11 mouse cellular contexts compared by ENCODE assay signal in genomic region chr2:34777237-34777868, GRCm38 (mm10). TPM values are rescaled to one million over a fixed set of nuclear protein-coding genes. Genes with fewer than 3 reads are reported as not detected.
DNase-seq lines count a peak whose midpoint lies in the region; ATAC-seq and TF ChIP-seq lines count a peak whose summit lies in the region.
"Had no signal": no experiment of that assay in that cellular context is flagged by ENCODE, and none has a peak within 500 bp of the region (broad histone marks: within the 10 kb centered on the region; RNA-seq: fewer than 3 reads in every experiment).

No protein-coding gene starts in this region.

- no peaks in the 10 kb centered on the region for H3K27me3 ChIP-seq in heart, embryonic 13.5 days (replicated peaks)
- H3K27me3 ChIP-seq in heart, adult 2 months (ENCODE audit: control insufficient read depth, insufficient read depth, low read length): no peaks in the 10 kb centered on the region
- H3K27me3 ChIP-seq in midbrain, embryonic 10.5 days (ENCODE audit: low read depth, poor library complexity, severe bottlenecking): no peaks in the 10 kb centered on the region
- H3K27me3 ChIP-seq in midbrain, embryonic 11.5 days (ENCODE audit: control insufficient read depth, insufficient read depth, low read length): no peaks in the 10 kb centered on the region
- H3K27me3 ChIP-seq in liver, embryonic 14.5 days (ENCODE audit: control insufficient read depth, insufficient read depth, low read length): no peaks in the 10 kb centered on the region
- H3K27me3 ChIP-seq in stomach, postnatal 0 days (ENCODE audit: control insufficient read depth, insufficient read depth, low read length): no peaks in the 10 kb centered on the region
- H3K27me3 ChIP-seq: heart, embryonic 12.5 days had no signal

- peaks cover 50% of the 10 kb centered on the region for H3K4me1 ChIP-seq in heart, embryonic 13.5 days
- peaks cover 12% of the 10 kb centered on the region for H3K4me1 ChIP-seq in heart, adult 2 months (ENCODE audit: control insufficient read depth, insufficient read depth, low read length)
- peaks cover 47% of the 10 kb centered on the region for H3K4me1 ChIP-seq in midbrain, embryonic 10.5 days
- H3K4me1 ChIP-seq in midbrain, embryonic 11.5 days (ENCODE audit: control insufficient read depth, insufficient read depth, low read length): peaks cover 31% of the 10 kb centered on the region
- peaks cover 28 to 30% of the 10 kb centered on the region in 2 experiments for H3K4me1 ChIP-seq in liver, embryonic 14.5 days (replicated peaks; ENCODE audit: control insufficient read depth in 2 of 2, insufficient read depth in 2 of 2, low read length in 1 of 2)
- H3K4me1 ChIP-seq in stomach, postnatal 0 days (replicated peaks; ENCODE audit: control insufficient read depth, insufficient read depth): no peaks in the 10 kb centered on the region; the same call in 1 of the 2 replicates

- DNase-seq in heart, adult 2 months: no peak
- DNase-seq in midbrain, embryonic 10.5 days (ENCODE audit: low spot score): no peak
- no peak for DNase-seq in midbrain, embryonic 11.5 days (ENCODE audit: low spot score, missing footprints)
- DNase-seq in liver, embryonic 14.5 days (ENCODE audit: low read depth in 3 of 3, low spot score in 3 of 3): no peak
- DNase-seq in stomach, postnatal 0 days (ENCODE audit: low spot score): no peak
- no peak for DNase-seq in thymus, postnatal 36 days
- no peak for DNase-seq in cerebellum, adult 8-10 months

- TF ChIP-seq CTCF in heart, adult 2 months (IDR thresholded peaks at IDR 0.05): no peak
- TF ChIP-seq CTCF in liver, embryonic 14.5 days (IDR thresholded peaks at IDR 0.05; ENCODE audit: low read depth): no peak
- no peak for TF ChIP-seq CTCF in stomach, postnatal 0 days (IDR thresholded peaks at IDR 0.05; ENCODE audit: low read depth)

- ATAC-seq in heart, embryonic 13.5 days (ENCODE audit: extremely low read depth, insufficient number of reproducible peaks, low FRiP score, low TSS enrichment): no peak
- no peak for ATAC-seq in midbrain, embryonic 11.5 days (ENCODE audit: low FRiP score)
- no peak for ATAC-seq in liver, embryonic 14.5 days (ENCODE audit: insufficient read depth)
- ATAC-seq in stomach, postnatal 0 days (ENCODE audit: low FRiP score, low TSS enrichment): no peak

- H3K4me3 ChIP-seq in heart, embryonic 13.5 days: peak overlapping the region; percentile 9
- no peak overlapping the region for H3K4me3 ChIP-seq in heart, adult 2 months
- H3K4me3 ChIP-seq in midbrain, embryonic 10.5 days: peak overlapping the region; percentile 35; the same call in 1 of the 2 replicates
- no peak overlapping the region for H3K4me3 ChIP-seq in midbrain, embryonic 11.5 days (ENCODE audit: low read depth, low read length)
- no peak overlapping the region for H3K4me3 ChIP-seq in liver, embryonic 14.5 days (ENCODE audit: insufficient read depth in 1 of 2, low read depth in 2 of 2, low read length in 2 of 2)
- H3K4me3 ChIP-seq in stomach, postnatal 0 days (ENCODE audit: low read depth, low read length): no peak overlapping the region
- H3K4me3 ChIP-seq: heart, embryonic 12.5 days had no signal

- intact Hi-C loops in heart, adult 2 months (cut with DNase I): loop anchor here (2.0 to 10.0 kb wide), 2 partner anchors 51 to 127 kb away; no protein-coding TSS in a partner anchor

- WGBS in heart, embryonic 13.5 days: 61% methylated on average over 1 of the region's 1 CpGs
- 58% methylated on average over 1 of the region's 1 CpGs for WGBS in heart, adult 2 months
- 78% methylated on average over 1 of the region's 1 CpGs for WGBS in midbrain, embryonic 10.5 days
- 70% methylated on average over 1 of the region's 1 CpGs for WGBS in midbrain, embryonic 11.5 days
- 56% methylated on average over 1 of the region's 1 CpGs for WGBS in liver, embryonic 14.5 days (ENCODE audit: insufficient replicate concordance)
- 53% methylated on average over 1 of the region's 1 CpGs for WGBS in stomach, postnatal 0 days

- H3K27ac ChIP-seq in heart, embryonic 13.5 days (replicated peaks): no peak overlapping the region
- H3K27ac ChIP-seq in heart, adult 2 months: no peak overlapping the region
- H3K27ac ChIP-seq in midbrain, embryonic 10.5 days (replicated peaks): no peak overlapping the region
- H3K27ac ChIP-seq in midbrain, embryonic 11.5 days (ENCODE audit: low read depth, low read length): no peak overlapping the region
- no peak overlapping the region; the same call in 1 of the 2 replicates for H3K27ac ChIP-seq in liver, embryonic 14.5 days
- H3K27ac ChIP-seq in stomach, postnatal 0 days (replicated peaks): no peak overlapping the region

- peaks cover 94% of the 10 kb centered on the region for H3K36me3 ChIP-seq in heart, embryonic 13.5 days
- peaks cover 52% of the 10 kb centered on the region for H3K36me3 ChIP-seq in heart, adult 2 months (ENCODE audit: control insufficient read depth, insufficient read depth, low read length)
- H3K36me3 ChIP-seq in midbrain, embryonic 10.5 days: peaks cover 97% of the 10 kb centered on the region
- H3K36me3 ChIP-seq in midbrain, embryonic 11.5 days (ENCODE audit: control insufficient read depth, insufficient read depth, low read length): peaks cover 37% of the 10 kb centered on the region
- peaks cover 82% of the 10 kb centered on the region for H3K36me3 ChIP-seq in liver, embryonic 14.5 days (replicated peaks; ENCODE audit: control insufficient read depth, insufficient read depth, low read depth)
- H3K36me3 ChIP-seq in stomach, postnatal 0 days (ENCODE audit: control insufficient read depth, insufficient read depth, low read length): peaks cover 21% of the 10 kb centered on the region

- no peaks in the 10 kb centered on the region for H3K9me3 ChIP-seq in heart, embryonic 13.5 days
- no peaks in the 10 kb centered on the region for H3K9me3 ChIP-seq in midbrain, embryonic 10.5 days (replicated peaks)
- H3K9me3 ChIP-seq in midbrain, embryonic 11.5 days (ENCODE audit: control insufficient read depth, low read length): no peaks in the 10 kb centered on the region
- no peaks in the 10 kb centered on the region for H3K9me3 ChIP-seq in liver, embryonic 14.5 days (ENCODE audit: control insufficient read depth, low read length)
- no peaks in the 10 kb centered on the region for H3K9me3 ChIP-seq in stomach, postnatal 0 days (ENCODE audit: control insufficient read depth, low read length)
- H3K9me3 ChIP-seq: heart, embryonic 12.5 days had no signal

- TF ChIP-seq POLR2A in heart, adult 2 months (IDR thresholded peaks at IDR 0.05; ENCODE audit: insufficient read depth, low read depth, low read length): no peak

- peak overlapping the region; percentile 82 for H3K4me2 ChIP-seq in heart, embryonic 13.5 days
- no peak overlapping the region for H3K4me2 ChIP-seq in midbrain, embryonic 11.5 days
- peak overlapping the region; percentile 51 for H3K4me2 ChIP-seq in liver, embryonic 14.5 days (ENCODE audit: low read depth)
- H3K4me2 ChIP-seq in stomach, postnatal 0 days (replicated peaks; ENCODE audit: low read depth): peak overlapping the region; percentile 38; the same call in 1 of the 2 replicates

- no peak for TF ChIP-seq EP300 in heart, adult 2 months (IDR thresholded peaks at IDR 0.05; ENCODE audit: insufficient read depth, low read depth, low read length)
- TF ChIP-seq EP300 in liver, embryonic 14.5 days (IDR thresholded peaks at IDR 0.05; ENCODE audit: low read depth): no peak
- no peak for TF ChIP-seq EP300 in stomach, postnatal 0 days (optimal IDR thresholded peaks at IDR 0.05)

- no peak overlapping the region for H3K9ac ChIP-seq in heart, embryonic 13.5 days
- no peak overlapping the region for H3K9ac ChIP-seq in heart, adult 2 months (ENCODE audit: low read depth, low read length)
- H3K9ac ChIP-seq in midbrain, embryonic 11.5 days (ENCODE audit: low read length): no peak overlapping the region
- H3K9ac ChIP-seq in liver, embryonic 14.5 days (replicated peaks): peak overlapping the region; percentile 31; the same call in 1 of the 2 replicates
- H3K9ac ChIP-seq in stomach, postnatal 0 days (ENCODE audit: low read length): no peak overlapping the region
- H3K9ac ChIP-seq: heart, embryonic 12.5 days had no signal

- H3K79me2 ChIP-seq in heart, adult 2 months (replicated peaks; ENCODE audit: control insufficient read depth, insufficient read depth, low read length): peaks cover 5% of the 10 kb centered on the region

RNA-seq across cellular contexts. Expression of gene Hspa5, which starts 5.6 kb away (rescaled TPM):
- polyA plus RNA-seq in heart, embryonic 13.5 days (2015; fragmentation: Nextera tagmentation; extraction: Ambion mirVana): 631 and 745 TPM in 2 replicates
- 100 to 1,000 TPM; 752 to 818 TPM for total RNA-seq in heart, adult 2 months (2021)
- 427 and 503 TPM in 2 replicates for polyA plus RNA-seq in heart, adult 2 months (2012; rRNA removed)
- 811 and 977 TPM in 2 replicates for polyA plus RNA-seq in midbrain, embryonic 10.5 days (2016; fragmentation: Nextera tagmentation; extraction: Ambion mirVana)
- polyA plus RNA-seq in midbrain, embryonic 11.5 days (2014; fragmentation: Nextera tagmentation; extraction: Ambion mirVana): 846 and 849 TPM in 2 replicates
- polyA plus RNA-seq in liver, embryonic 14.5 days (2012; rRNA removed): 74.0 and 253 TPM in 2 replicates
- polyA plus RNA-seq in liver, embryonic 14.5 days (2014; fragmentation: Nextera tagmentation; extraction: Ambion mirVana): 461 and 479 TPM in 2 replicates
- polyA plus RNA-seq in stomach, postnatal 0 days (2015; fragmentation: Nextera tagmentation; extraction: Ambion mirVana): 767 and 830 TPM in 2 replicates

RNA-seq across cellular contexts. Expression of gene Gapvd1, which starts 22.3 kb away (rescaled TPM):
- 55.6 and 59.5 TPM in 2 replicates for polyA plus RNA-seq in heart, embryonic 13.5 days (2015; fragmentation: Nextera tagmentation; extraction: Ambion mirVana)
- 10 to 100 TPM; 35.5 to 36.7 TPM for total RNA-seq in heart, adult 2 months (2021)
- polyA plus RNA-seq in heart, adult 2 months (2012; rRNA removed): 10.2 and 17.7 TPM in 2 replicates
- polyA plus RNA-seq in midbrain, embryonic 10.5 days (2016; fragmentation: Nextera tagmentation; extraction: Ambion mirVana): 87.0 and 96.2 TPM in 2 replicates
- 102 and 104 TPM in 2 replicates for polyA plus RNA-seq in midbrain, embryonic 11.5 days (2014; fragmentation: Nextera tagmentation; extraction: Ambion mirVana)
- polyA plus RNA-seq in liver, embryonic 14.5 days (2012; rRNA removed): 20.1 and 22.9 TPM in 2 replicates
- polyA plus RNA-seq in liver, embryonic 14.5 days (2014; fragmentation: Nextera tagmentation; extraction: Ambion mirVana): 71.8 and 76.6 TPM in 2 replicates
- 40.9 and 41.3 TPM in 2 replicates for polyA plus RNA-seq in stomach, postnatal 0 days (2015; fragmentation: Nextera tagmentation; extraction: Ambion mirVana)

RNA-seq across cellular contexts. Expression of gene Rabepk, which starts 22.4 kb away (rescaled TPM):
- 22.9 and 27.2 TPM in 2 replicates for polyA plus RNA-seq in heart, embryonic 13.5 days (2015; fragmentation: Nextera tagmentation; extraction: Ambion mirVana)
- total RNA-seq in heart, adult 2 months (2021): 10 to 100 TPM; 12.1 to 13.3 TPM
- polyA plus RNA-seq in heart, adult 2 months (2012; rRNA removed): 19.3 and 23.4 TPM in 2 replicates
- 40.3 and 41.6 TPM in 2 replicates for polyA plus RNA-seq in midbrain, embryonic 10.5 days (2016; fragmentation: Nextera tagmentation; extraction: Ambion mirVana)
- 28.8 and 31.3 TPM in 2 replicates for polyA plus RNA-seq in midbrain, embryonic 11.5 days (2014; fragmentation: Nextera tagmentation; extraction: Ambion mirVana)
- polyA plus RNA-seq in liver, embryonic 14.5 days (2012; rRNA removed): 12.3 and 15.3 TPM in 2 replicates
- polyA plus RNA-seq in liver, embryonic 14.5 days (2014; fragmentation: Nextera tagmentation; extraction: Ambion mirVana): 25.5 and 25.6 TPM in 2 replicates
- polyA plus RNA-seq in stomach, postnatal 0 days (2015; fragmentation: Nextera tagmentation; extraction: Ambion mirVana): 23.5 and 24.6 TPM in 2 replicates

RNA-seq across cellular contexts. Expression of gene Fbxw2, which starts 48.8 kb away (rescaled TPM):
- 55.0 and 66.1 TPM in 2 replicates for polyA plus RNA-seq in heart, embryonic 13.5 days (2015; fragmentation: Nextera tagmentation; extraction: Ambion mirVana)
- 10 to 100 TPM; 40.2 to 45.3 TPM for total RNA-seq in heart, adult 2 months (2021)
- polyA plus RNA-seq in heart, adult 2 months (2012; rRNA removed): 29.5 and 49.2 TPM in 2 replicates
- 74.0 and 80.3 TPM in 2 replicates for polyA plus RNA-seq in midbrain, embryonic 10.5 days (2016; fragmentation: Nextera tagmentation; extraction: Ambion mirVana)
- 63.7 and 66.8 TPM in 2 replicates for polyA plus RNA-seq in midbrain, embryonic 11.5 days (2014; fragmentation: Nextera tagmentation; extraction: Ambion mirVana)
- 26.3 and 30.8 TPM in 2 replicates for polyA plus RNA-seq in liver, embryonic 14.5 days (2012; rRNA removed)
- polyA plus RNA-seq in liver, embryonic 14.5 days (2014; fragmentation: Nextera tagmentation; extraction: Ambion mirVana): 38.6 and 41.7 TPM in 2 replicates
- 54.2 and 56.3 TPM in 2 replicates for polyA plus RNA-seq in stomach, postnatal 0 days (2015; fragmentation: Nextera tagmentation; extraction: Ambion mirVana)

RNA-seq across cellular contexts. Expression of gene Gm34653, which starts 55.5 kb away (rescaled TPM):
- polyA plus RNA-seq in heart, embryonic 13.5 days (2015; fragmentation: Nextera tagmentation; extraction: Ambion mirVana): not detected in 2 replicates
- total RNA-seq in heart, adult 2 months (2021): not detected
- polyA plus RNA-seq in heart, adult 2 months (2012; rRNA removed): not detected in 2 replicates
- not detected in 2 replicates for polyA plus RNA-seq in midbrain, embryonic 10.5 days (2016; fragmentation: Nextera tagmentation; extraction: Ambion mirVana)
- not detected in 2 replicates for polyA plus RNA-seq in midbrain, embryonic 11.5 days (2014; fragmentation: Nextera tagmentation; extraction: Ambion mirVana)
- 0.02 TPM in 1 of 2 replicates, not detected in the other for polyA plus RNA-seq in liver, embryonic 14.5 days (2012; rRNA removed)
- polyA plus RNA-seq in liver, embryonic 14.5 days (2014; fragmentation: Nextera tagmentation; extraction: Ambion mirVana): not detected in 2 replicates
- polyA plus RNA-seq in stomach, postnatal 0 days (2015; fragmentation: Nextera tagmentation; extraction: Ambion mirVana): not detected in 2 replicates
- polyA plus RNA-seq: heart, embryonic 12.5 days; large intestine, adult 2 months; limb, embryonic 11.5 days had no signal

Comparison
In these comparisons a context has a peak if more than half of its experiments do, and no peak if none do; other contexts are left out.
1. H3K4me3 ChIP-seq: peak in heart, embryonic 13.5 days (single experiment) and midbrain, embryonic 10.5 days (single experiment); none in heart, adult 2 months (single experiment), midbrain, embryonic 11.5 days (single experiment), liver, embryonic 14.5 days (0 of 2) and stomach, postnatal 0 days (single experiment).